Mouse (Mus musculus) cerebellum, postnatal 10 days (tissue): ENCODE results near the gene Gm3752.
"Not testable (repeated sequence)": the region's sequence is repeated elsewhere in the genome, so short reads cannot be mapped to it uniquely, and the experiment has no call there.

Experiments
- DNase-seq, 2 experiments: peaks; one replicate each; pipeline ENCODE4 v3.0.0; 2021; ENCODE audit warnings: mixed read lengths in 2 of 2

The Gm3752 gene

DNA sequence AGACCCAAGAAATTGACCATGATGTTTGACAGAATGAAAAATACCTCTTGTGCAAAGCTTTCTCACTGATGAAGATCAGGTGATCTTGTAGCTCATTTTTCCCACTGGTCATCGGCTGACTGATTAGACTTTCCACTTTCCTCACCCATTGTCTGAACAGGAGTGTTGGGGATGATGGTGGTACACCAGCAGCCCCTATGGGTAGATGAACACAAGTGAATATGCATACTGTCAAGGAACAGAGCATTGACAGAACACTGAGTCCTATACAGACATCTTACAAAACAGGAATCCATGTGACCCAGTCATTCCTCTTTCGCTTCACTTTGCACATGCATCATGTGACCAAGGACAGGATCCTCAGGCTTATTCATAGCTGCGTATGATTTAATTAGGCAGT lies at the start of gene Gm3752:
Gene Gm3752 (minus strand): TSS at position 101 of the 400 bp plus-strand sequence.
- DNase-seq = not testable (repeated sequence)

- peak; percentile 12 to 20 for DNase-seq
These were observed 5.2 kb upstream of the Gm3752 start for GRCm38 (mm10) chr14:7488731-7489130.

GRCm38 (mm10) chr14:7450817-7451216 lies 32.7 kb downstream of the Gm3752 start, which contains the start of gene Gm3755:
Gene Gm3755 (minus strand): TSS chr14:7450917.
- not testable (repeated sequence) for DNase-seq

DNA sequence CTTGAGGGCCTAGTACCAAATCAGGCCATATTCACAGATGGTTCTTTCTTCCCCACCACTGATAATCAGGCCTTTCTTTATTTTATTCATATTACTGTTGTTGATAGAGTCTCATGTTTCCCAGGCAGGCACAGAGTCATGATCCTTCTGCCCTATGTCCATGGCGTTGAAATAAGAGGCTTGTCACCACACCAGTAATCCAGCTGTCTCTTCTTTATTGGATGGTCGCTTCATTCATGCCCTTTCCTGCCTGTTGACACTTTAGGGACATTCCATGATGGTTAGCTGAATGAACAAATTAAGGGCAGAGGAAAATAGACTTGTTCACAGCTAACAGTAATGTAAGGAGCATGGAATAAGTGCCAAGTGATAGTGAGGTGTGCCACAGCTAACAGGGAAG lies 61.1 kb downstream of the Gm3752 start:
- not testable (repeated sequence) for DNase-seq
